Mouse (Mus musculus) gastrocnemius, postnatal 25 days (tissue): Measurements from ENCODE around the gene Tmed10. TPM values are rescaled to one million over a fixed set of nuclear protein-coding genes. Genes with fewer than 3 reads are reported as not detected.
A peak's percentile ranks its signal among the peaks of the same experiment; 100 is the strongest.

Experiments used
- DNase-seq: peaks from one replicate; pipeline ENCODE4 v3.0.0; 2022
- total RNA-seq, 2 experiments: library from RNA; stranded (reverse); gene quantifications; 1 replicate in 1 of 2; 2 replicates in 1 of 2; pipeline ENCODE4 v1.2.3; 2021

Tmed10 gene
- total RNA-seq, 2 experiments from 2014 or later = 97.1 to 117 TPM

GRCm38 (mm10) chr12:85378271-85378670, 3.6 kb upstream of the Tmed10 start:
- DNase-seq = no peak

DNA sequence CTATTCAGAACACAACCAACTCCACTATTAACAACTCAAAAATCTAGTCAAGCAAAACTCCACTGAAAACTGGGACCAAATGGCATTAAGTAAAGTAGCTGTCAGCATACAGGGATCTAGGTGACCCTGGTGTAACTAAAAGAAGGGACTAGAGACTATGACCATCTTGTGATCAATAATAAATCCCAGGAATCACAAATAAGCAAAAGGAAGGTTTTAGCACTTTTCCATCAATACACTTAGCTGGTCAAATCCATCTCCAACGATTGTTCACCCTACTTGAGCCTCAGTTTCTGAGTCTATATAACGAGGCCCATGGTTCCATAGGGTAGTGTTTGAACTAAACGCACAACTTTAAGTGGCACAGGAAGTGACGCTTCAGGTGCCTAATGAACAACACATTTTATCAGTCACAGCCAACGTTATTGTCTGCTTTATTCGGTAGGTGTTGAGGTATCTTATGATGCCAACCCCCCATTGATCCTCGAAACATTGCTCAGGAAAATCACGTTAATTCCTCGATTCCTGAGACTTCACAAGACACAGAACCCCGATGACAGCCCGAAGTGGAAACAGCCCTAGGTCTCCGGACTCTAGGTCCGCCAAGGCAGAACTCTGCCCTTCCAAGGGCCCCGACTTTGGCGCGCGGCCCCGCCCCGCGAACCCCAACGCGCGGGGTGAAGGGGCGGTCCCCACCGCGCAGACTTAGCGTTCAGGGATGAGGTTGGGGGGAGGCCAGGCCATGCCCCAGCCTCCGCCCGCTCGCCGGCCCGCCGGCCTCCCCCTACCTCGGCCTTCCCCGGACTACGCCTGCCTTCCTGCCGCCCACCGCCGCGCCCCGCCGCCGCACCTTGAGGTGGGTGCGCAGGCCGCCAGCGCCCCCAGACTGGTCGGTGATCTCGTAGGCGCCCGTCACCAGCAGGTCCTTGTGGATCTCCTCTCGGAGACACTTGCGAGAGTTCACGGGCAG, 771 bp downstream of the Tmed10 start:
- DNase-seq = peak; percentile 78

DNA sequence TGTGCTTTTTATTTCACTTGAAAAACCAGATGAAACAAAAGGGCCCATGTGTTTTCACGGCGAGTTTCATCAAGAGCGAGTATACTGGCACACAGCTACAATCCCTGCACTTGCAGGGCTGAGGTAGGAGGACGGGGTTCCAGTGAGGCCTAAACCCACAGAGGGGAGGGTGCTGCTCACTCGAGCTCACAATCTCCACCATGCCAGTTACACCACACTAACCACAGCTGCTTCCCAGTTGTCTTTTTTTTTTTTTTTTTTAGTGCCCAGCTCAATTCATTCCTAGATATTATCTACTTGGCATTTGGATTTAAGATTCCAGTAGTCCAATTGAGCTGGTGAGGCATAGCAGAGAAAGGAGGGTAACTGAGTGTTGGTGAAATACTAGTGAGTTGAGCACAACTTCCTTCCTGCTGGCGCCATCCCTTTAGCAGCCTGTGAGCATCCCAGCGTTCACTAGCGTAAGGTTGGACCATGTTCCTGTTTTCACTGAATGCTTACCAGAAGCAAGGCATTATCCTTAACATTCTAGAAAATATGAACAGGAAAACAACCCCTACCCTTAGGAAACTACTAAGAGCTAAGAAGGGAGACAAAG, 2.5 kb downstream of the Tmed10 start:
- no peak for DNase-seq

DNA sequence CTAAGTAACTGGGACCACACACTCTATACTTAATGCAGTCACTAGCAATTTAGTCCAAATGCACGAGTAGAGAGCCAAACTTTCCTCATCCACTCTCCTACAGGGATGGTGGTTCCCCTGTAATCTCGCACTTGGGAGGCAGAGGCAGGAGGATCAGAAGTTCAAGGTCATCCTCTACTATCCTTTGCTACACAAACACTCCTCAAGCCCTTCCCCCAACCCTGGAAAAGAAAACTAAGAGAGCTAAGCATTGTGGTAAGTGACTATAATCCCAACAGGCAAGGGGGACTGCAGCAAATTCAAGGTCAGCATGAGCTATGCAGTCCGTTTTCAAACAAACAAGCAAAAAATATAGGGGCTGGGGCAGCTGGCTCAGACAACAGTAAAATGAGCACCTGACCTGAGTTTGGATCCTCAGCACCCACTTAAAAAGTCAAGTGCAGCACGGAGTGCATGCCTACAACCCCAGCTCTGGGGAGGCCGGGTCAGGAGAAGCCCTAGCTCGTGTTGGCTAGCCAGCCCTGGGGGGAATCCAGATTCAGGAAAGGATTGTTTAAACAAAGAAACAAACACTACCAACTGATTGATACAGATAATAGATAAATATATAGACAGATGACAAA, 6.1 kb downstream of the Tmed10 start:
- no peak for DNase-seq

DNA sequence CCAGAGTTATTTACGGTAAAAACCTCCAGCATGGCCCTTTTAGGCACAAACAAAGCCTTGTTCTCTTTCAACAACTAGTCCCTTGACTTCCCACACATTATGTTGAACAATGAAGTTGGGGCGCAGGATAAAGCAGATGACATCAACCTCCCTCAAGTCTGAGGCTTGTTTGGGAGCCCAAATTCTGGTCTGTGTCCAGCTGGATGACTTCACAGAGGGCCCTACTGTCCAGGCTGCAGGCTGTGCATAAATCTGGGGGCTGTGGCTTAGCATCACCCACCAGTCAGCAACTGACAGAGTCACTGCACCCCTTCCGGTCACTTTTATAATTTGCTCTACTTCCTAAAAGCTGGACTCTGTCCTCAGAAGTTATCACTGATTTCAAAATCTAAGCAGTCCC, 8.4 kb downstream of the Tmed10 start:
- DNase-seq = no peak

DNA sequence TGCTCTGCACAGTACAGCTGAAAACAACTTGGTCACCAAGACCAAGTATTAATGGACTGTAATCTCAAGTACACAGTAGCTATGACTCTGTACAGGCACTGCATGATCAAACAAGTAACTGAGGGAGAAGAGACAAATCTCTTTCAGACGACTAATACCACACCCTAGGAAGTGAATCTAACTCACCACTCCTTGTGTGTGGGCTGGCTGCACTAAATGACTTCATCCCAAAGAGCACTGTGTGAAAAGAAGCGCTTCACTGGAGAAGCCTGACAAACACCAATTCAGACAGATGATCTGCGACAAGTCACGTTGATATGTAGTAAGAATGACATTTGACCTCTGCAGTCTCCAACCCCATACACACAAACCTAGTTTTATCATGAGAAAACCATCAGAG, 12.1 kb downstream of the Tmed10 start:
- DNase-seq = no peak

DNA sequence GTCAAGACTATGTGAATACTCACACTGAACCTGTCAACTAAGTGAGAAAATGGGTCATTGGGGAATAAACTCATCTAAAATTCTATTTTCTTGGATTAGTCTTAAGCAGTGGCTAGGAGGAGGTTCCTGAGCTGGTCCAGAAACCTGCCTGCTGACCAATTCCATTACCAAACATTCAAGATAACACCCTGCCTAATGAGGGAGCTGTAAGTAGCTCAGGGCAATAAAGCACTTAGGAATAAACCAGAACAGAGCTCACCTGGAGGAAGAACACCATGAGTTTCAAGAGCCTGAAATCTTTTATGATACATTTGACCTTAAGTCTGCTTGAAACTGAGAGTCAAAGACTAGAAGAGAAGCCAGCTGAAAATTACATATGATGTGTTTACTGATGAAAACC, 13.1 kb downstream of the Tmed10 start:
- no peak for DNase-seq

DNA sequence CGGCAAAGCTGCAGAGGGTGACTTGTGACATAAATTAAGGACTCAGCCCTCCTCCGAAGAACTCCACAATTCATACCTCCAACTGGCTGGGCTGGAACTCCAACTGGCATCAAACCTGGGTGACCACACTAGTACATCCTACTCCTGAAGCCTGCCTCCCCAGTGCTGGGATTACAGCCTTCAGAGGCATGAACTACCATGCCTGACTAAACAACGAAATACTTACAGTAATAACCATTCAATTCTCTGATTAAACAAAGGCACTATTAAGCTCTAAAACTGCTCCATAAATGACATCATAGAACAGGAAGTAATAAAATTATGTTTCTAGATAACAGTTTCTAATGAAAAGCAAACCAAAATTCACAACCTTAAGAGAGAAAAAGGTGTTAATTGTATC, 13.5 kb downstream of the Tmed10 start:
- DNase-seq = no peak

- DNase-seq = no peak
These were observed 20.6 kb downstream of the Tmed10 start for GRCm38 (mm10) chr12:85354061-85354460.

GRCm38 (mm10) chr12:85350407-85351232, 24.0 kb downstream of the Tmed10 start:
- DNase-seq = peak; percentile 11

- DNase-seq = no peak
These were observed 26.3 kb downstream of the Tmed10 start for GRCm38 (mm10) chr12:85348338-85348737.

- DNase-seq = no peak
These were observed 27.5 kb downstream of the Tmed10 start for GRCm38 (mm10) chr12:85347196-85347595.

- no peak for DNase-seq
These were observed 28.3 kb downstream of the Tmed10 start for GRCm38 (mm10) chr12:85346374-85346773.

DNA sequence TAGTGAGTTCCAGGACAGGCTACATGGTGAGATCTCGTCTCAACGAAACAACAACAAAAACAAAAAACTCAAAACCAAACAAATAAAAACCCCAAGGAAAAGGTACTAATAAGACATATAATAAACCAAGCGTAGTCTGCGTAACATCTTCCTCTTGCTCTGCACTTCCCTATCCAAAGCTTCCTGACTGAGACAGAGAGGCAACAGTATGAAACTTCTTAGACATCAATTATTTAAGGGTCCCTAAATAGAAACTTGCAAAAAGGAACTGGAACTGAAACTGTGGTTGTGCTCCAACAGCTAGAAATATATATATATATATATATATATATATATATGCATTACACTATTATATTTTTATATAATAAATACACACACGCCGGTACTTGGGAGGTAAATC, 29.1 kb downstream of the Tmed10 start:
- no peak for DNase-seq

DNA sequence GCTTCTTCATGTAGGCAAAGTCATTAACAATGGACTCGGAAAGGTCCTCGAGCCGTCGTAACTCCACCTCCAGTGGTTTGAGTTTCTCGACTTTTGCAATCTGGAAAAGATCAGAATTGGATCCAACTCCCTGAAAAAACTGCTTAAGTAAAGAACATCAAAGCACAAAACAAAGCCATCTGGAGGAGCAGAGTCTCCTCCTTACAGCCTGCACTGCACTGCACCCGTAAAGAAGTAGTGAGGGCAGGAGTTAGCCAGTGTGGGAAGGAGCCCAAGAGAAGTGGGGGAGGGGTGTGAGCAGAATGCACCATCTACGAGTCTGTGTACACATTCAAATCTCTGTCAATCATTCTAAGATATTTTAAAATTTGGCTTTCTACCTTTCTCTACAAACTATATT, 30.4 kb downstream of the Tmed10 start:
- DNase-seq = no peak

- DNase-seq = no peak
These were observed 32.3 kb downstream of the Tmed10 start for GRCm38 (mm10) chr12:85342310-85342709.

GRCm38 (mm10) chr12:85341131-85341530, 33.5 kb downstream of the Tmed10 start:
- no peak for DNase-seq

GRCm38 (mm10) chr12:85339947-85340346, 34.7 kb downstream of the Tmed10 start:
- DNase-seq = no peak

DNA sequence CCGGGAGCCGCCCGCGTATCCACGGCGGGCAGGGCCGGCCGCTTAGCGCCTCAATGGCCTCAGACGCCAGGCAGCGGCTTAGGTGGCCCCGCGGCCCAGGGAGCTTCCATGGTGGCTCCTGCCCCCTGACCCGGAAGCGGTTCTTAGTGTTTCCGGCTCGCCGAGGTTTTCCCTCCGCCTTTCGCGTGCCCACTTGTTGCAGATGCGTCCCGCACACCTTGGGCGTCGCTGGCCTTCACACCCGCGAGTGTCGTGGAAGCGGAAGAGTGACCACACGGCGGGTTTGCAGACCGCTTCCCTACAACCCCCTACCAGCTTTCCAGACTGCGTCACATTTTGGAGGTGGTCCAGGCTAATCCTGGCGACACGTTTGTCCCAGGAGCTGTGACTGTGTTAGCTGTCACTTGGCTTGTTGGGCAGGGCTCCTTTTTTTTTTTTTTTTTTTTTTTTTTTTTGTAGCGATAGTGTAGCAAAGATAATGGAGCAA, 35.4 kb downstream of the Tmed10 start, which contains the start of gene Nek9:
Gene Nek9 (minus strand): TSS at position 120 of the 487 bp plus-strand sequence.
- DNase-seq = peak; percentile 88

- DNase-seq = no peak
These were observed 35.8 kb downstream of the Tmed10 start for GRCm38 (mm10) chr12:85338815-85339214.

DNA sequence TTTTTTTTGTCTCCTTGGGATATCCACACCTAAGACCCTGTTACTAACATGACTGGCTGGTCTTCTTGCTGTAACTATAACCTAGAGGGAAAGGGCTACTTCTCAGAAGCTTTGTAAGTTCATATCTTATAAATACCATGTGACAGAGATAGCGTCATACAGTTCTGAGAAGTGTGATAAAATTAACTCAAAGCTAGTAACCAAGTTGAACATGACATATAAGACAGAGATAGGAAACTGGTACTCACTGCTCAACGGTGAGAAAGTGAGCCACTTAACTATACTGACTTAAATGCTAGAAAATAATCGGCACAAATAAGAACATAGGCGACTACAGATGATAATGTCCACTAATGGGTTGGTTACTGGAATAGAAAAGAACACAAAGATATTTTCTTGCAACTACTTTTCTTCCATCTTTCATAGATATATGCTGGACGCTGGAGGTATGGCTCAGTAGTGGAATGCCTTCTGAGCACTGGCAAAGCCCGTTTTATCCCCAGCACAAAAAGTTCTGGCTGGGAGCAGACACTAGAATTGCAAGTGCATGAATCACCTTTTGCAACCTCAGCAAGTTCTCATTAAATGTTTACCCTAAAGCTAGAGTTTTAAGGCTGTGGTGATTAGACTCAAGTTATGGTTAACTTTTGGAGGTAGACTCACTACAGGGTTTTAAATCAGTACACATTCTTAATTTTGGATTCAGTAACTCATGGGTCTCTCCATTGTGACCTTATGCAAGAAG, 36.9 kb downstream of the Tmed10 start:
- DNase-seq = no peak
